Mouse (Mus musculus) c-Kit-positive CD71-positive TER-119-negative erythroid progenitor cells, embryonic 14.5 days (primary cell): ENCODE results near the gene Areg.

ENCODE experiments used
- DNase-seq: peaks from one replicate; pipeline ENCODE4 v3.0.0-alpha.2; 2013; ENCODE audit warnings: low read depth

Gene Areg

GRCm38 (mm10) chr5:91139446-91139873, at the start of gene Areg:
Areg (plus strand) TSS chr5:91139599.
- no peak for DNase-seq

DNA sequence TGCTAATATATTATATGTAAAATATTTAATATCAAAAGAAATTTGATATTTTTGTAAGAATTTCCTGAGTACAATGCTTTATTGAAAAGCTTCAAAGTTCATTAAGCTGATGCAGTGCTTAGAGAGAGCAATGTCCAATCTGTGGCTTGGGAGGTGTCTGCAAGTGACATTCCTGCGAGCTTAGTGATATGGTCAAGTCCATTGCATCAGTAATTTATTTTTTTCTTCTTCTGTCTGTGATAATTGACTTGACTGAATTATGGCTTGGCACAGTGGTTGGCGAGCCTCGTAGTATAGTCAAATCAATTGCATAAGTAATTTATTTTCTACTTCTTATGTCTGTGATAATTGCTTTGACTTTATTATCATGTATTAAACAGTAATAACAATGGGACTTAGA, 49.1 kb upstream of the Areg start:
- DNase-seq = no peak

- no peak for DNase-seq
These were observed 41.3 kb upstream of the Areg start for GRCm38 (mm10) chr5:91097911-91098614.

DNA sequence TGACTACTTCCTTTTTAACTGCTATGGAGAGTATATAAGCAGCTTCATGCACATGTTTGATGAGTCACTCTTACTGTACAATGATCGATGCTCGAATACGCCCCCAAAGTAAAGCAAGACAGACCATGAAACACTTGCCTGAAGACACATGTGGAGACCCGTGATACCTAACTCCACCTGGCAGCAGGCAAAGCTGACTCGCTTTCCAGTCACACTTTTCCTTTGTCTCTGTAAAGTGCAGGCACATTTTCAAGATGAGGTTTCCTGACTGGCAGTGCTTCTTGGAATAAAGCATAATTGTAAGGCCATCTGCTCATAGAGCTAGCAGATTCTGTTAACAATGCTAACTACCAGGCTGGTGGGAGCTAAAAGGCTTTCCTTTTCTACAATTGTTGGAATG, 37.7 kb upstream of the Areg start:
- no peak for DNase-seq

GRCm38 (mm10) chr5:91103943-91104665, 35.3 kb upstream of the Areg start:
- no peak for DNase-seq

- DNase-seq = no peak
These were observed 33.2 kb upstream of the Areg start for GRCm38 (mm10) chr5:91106248-91106647.

- no peak for DNase-seq
These were observed 29.3 kb upstream of the Areg start for GRCm38 (mm10) chr5:91110023-91110670.

DNA sequence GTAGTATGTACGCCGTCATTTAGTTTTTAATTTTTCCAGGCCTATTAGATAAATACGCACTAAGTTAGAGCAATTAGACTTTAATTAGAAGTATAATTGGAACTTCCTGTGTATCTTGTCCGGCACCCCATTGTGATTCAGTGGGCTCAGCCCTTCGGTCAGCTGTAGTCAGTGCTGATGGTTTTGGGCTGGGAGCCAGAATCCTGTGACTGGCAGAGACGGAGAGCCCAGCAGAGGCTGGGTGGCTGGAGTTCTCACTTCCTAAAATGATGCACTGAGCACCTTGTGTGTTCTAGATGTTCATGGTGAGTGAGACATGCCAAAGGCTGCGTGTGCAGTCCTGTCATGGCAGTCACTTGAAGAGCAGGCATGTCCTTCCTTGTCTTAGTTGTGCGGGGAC, 28.4 kb upstream of the Areg start:
- no peak for DNase-seq

GRCm38 (mm10) chr5:91113967-91114366, 25.4 kb upstream of the Areg start:
- no peak for DNase-seq

DNA sequence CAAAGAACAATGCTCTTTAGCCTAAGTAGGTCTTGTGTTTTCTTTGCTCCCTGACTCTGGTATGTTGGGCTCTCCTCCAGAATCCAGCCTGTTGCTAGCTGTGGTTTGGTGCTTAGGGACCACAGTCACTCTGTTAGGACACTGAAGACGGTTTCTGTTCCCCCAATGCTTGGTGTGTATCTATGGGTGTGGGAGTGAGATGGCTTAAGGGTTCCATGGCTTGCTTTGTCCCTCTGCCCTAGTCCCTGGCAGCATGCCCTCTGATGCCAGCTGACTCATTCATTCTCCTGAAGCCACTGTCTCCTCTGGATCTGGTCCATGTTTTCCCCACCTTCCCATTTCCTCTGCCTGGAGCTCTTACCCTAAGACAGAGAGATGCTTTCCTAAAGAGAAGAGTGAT, 24.8 kb upstream of the Areg start:
- DNase-seq = no peak

- DNase-seq = no peak
These were observed 20.8 kb upstream of the Areg start for GRCm38 (mm10) chr5:91118618-91119017.

- DNase-seq = no peak
These were observed 16.0 kb upstream of the Areg start for GRCm38 (mm10) chr5:91123404-91123803.

- no peak for DNase-seq
These were observed 15.3 kb upstream of the Areg start for GRCm38 (mm10) chr5:91124140-91124539.

DNA sequence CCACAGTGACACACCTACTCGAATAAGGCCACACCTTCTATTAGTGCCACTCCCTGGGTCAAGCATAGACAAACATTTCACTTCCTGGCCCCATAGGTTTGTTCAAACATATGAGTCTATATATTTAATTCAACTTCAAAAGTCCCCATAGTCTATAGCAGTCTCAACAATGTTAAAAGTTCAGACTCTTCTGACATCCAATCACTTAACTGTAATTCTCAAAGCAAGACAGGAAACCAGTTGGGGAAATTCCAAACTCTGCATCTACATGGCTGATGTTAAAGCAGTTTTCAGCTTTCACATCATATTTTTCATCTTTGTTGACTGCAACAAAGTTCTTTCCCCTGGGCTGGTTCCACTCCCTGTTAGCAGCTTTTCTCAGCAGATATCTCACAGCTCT, 12.8 kb upstream of the Areg start:
- no peak for DNase-seq

DNA sequence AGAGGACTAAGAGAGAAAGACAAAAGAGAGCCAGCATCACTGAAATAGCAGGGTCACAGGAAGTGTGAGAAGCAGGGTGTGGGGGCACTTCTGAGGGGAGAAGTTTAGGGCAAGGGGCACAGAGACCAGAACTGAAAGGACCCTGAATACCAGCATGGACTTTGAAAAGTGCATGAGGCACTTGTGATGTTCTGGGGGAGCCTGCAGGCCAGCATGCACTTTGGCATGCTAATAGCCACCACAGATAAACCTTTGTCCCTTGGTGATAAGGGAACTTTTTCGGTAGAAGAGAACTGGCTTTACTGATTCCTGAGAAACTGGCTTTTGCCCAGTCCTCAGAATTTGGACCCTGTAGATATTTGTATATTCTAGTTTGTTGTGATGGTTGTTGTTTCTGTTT, 4.4 kb upstream of the Areg start:
- DNase-seq = no peak

DNA sequence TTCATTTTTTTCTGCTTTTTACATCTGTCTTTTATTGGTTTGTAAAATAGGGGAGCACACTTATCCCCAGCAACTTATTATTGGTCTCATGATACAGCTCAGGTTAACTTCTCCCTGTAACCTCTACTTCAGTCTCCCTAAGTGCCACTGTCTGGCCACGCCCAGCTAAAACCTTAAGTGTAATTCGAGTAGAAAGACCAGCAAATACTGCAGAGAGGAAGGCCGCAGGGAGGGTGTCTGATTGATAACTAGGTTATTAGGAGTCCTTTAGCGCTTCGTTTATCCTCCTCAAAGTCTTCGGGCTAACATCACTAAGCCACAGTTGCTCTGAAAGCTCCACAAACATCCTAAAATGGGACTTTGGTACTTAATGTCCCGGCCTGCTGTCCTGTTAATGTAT, 429 bp upstream of the Areg start:
- no peak for DNase-seq

GRCm38 (mm10) chr5:91140896-91141448, 1.6 kb downstream of the Areg start:
- DNase-seq = no peak

- no peak for DNase-seq
These were observed 5.6 kb downstream of the Areg start for GRCm38 (mm10) chr5:91144971-91145370.

DNA sequence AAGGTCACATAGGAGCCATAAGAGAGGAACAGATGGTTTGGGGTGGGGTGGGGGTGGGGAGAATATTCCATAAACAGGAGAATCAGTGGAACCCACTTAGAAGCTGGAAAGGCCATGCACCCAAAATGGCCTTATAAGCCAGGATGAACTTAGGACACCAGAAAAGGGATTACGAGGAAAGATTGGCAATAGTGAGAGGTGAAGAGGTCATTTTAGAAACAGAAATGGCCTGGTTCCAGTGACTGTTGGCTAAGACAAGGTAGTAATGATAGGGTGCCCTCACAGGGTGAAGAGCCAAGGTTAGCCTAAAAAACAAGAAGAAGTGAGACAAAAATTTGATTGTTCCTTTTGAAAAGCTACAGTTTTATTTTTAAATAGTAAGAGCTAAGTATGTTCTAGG, 7.6 kb downstream of the Areg start:
- DNase-seq = no peak

DNA sequence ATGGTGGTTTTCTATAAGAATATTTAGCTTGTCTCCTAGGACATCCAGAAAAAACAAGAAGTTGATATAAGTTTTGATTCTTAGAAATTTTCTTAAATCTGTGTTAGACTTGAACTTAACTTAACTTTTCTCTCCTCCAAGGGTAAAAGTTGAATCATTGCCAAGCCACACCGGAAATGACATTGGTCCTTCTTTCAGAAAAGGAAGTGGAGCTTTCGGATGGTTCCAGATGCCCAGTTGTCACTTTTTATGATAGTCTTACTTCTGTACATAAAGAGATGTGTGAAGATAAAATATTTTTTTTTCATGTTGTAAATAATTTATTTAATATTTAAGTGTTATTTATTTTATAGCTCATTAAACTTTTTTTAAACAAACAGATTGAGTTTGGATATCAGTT, 8.7 kb downstream of the Areg start:
- DNase-seq = no peak

DNA sequence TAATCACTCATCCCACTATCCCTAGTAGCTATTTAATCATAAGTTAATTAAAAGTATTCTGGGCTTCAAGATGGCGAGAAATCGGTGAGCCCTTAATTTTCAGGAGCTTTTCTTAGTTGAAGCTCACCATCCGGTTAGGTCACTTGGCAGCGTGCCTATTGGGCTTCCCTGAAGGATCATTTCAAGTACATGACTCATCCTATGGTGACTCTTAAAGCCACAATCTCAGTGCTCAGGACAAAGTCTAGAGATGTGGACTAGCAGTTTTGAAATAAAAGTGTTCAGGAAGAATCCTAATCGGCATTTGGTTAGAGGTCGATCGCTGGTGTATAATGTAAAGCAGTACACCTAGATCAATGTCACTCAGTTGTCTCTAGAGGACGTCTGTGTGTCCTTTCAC, 17.3 kb downstream of the Areg start:
- no peak for DNase-seq

GRCm38 (mm10) chr5:91157169-91157568, 17.8 kb downstream of the Areg start:
- DNase-seq = no peak

DNA sequence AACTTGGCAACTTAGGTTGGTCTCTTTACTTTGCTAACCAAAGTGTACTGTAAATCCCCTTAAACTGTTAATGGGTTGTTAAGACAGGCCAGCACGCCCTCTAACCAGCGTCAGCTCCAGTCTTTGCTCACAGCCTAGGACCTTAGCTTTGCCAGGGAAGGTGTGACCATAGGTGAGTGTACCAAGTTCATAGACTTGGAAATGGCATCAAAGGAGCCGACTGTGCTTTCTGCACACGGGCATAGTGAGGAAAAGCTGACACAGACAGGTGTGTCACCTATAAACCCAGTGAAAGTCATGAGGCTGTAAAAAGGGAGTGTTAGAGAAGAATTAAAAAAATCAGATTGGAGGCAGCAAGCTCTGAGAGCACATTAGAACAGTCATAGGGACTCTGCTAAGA, 23.4 kb downstream of the Areg start:
- no peak for DNase-seq
